Mouse (Mus musculus) urinary bladder, postnatal 25 days (tissue): ENCODE measurements around the gene Prg4.

Experiments used
- DNase-seq: peaks from one replicate; pipeline ENCODE4 v3.0.0; 2022; ENCODE audit warnings: low spot score

Prg4 gene

DNA sequence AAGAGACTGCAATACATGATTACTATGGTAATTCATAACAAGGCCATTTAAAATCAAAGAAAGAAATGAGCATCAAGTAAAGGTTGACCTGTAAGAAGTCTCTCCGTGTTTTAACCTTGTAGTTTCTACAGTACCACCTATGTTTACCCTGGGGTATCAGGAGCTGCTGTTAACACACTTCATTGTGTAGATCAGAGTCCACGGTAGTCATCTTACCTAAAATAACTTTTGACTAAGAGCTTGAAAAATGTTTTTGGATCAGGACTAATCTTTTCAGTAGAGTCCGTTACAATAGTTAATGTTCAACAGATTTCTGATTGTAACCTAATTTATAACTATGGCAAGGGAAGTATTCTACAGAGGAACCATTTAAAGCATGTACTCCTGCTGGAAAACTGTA is 61.4 kb downstream of the Prg4 start:
- no peak for DNase-seq

- DNase-seq: no peak
Measured at GRCm38 (mm10) chr1:150403914-150404313, 62.1 kb downstream of the Prg4 start.
